Mouse (Mus musculus) midbrain, embryonic 10.5 days (tissue): ENCODE measurements at regions not wholly inside any gene's neighbourhood (a gene's known extent, or its start where the extent isn't known, plus 50 kb on each side); places are given as distances from the start of the nearest gene placed in this dataset. TPM values are rescaled to one million over a fixed set of nuclear protein-coding genes. Genes with fewer than 3 reads are reported as not detected.

Experiments used
- DNase-seq: peaks from one replicate; pipeline ENCODE4 v3.0.0-alpha.2; 2017; ENCODE audit warnings: low spot score
- H3K27ac ChIP-seq: fragments of 300-500 bp; sonication (generic); replicated peaks from 2 replicates; pipeline ENCODE4 v1.5.1; 2016; ENCODE audit warnings: mild to moderate bottlenecking
- H3K27me3 ChIP-seq: fragments of 300-500 bp; sonication (generic); 2 replicates; pipeline ENCODE4 v1.6.1; 2016; ENCODE audit warnings: low read depth, mild to moderate bottlenecking; ENCODE audit not compliant: poor library complexity, severe bottlenecking
- H3K36me3 ChIP-seq: fragments of 300-500 bp; sonication (generic); 2 replicates; pipeline ENCODE4 v1.6.1; 2016; ENCODE audit warnings: mild to moderate bottlenecking, moderate library complexity
- H3K4me1 ChIP-seq: fragments of 300-500 bp; sonication (generic); 2 replicates; pipeline ENCODE4 v1.6.1; 2016
- H3K4me3 ChIP-seq: fragments of 300-500 bp; sonication (generic); 2 replicates; pipeline ENCODE4 v1.5.1; 2016; ENCODE audit warnings: mild to moderate bottlenecking, moderate library complexity
- H3K9me3 ChIP-seq: fragments of 300-500 bp; sonication (generic); replicated peaks from 2 replicates; pipeline ENCODE4 v1.6.1; 2016; ENCODE audit warnings: mild to moderate bottlenecking
- WGBS: fragments of 180-500 bp; shearing (Covaris S2); methylation state at CpG from one replicate; pipeline ENCODE4 v1.1.7; 2016; 5-methylcytosine and 5-hydroxymethylcytosine counted together
- microRNA-seq: library from miRNA; unstranded; fragments of <30 nt; microRNA quantifications from one replicate; pipeline ENCODE4, GENCODE M21; 2017

GRCm38 (mm10) chr12:37050596-37050995 lies 57.7 kb upstream of the Meox2 start:
- DNase-seq = no peak
- WGBS = 82% methylated on average over 1 of the region's 1 CpGs
- H3K4me1 ChIP-seq = no peaks in the 10 kb centered on the region
- no peaks in the 10 kb centered on the region for H3K27me3 ChIP-seq
- H3K9me3 ChIP-seq = no peaks in the 10 kb centered on the region
- H3K36me3 ChIP-seq = no peaks in the 10 kb centered on the region
- H3K27ac ChIP-seq = no peak overlapping the region
- no peak overlapping the region for H3K4me3 ChIP-seq

DNA sequence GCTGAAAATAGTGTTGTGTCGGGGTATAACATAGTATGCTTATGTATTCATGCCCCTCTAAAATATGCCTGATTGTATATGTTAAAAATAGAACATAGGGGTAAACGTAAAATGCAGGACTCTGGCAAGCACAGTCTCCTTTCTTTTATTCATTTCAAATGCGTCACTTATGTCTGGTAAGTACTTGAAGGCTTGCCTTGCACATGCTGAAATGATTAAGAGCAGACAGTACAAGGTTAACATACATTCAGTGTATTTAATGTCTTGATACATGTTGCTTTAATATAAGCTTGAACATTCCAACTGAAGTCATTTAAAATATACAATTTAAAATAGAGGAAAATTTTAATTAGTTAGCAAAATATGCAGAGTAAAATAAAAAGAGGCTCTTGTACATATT lies 50.9 kb upstream of the Meox2 start:
- H3K4me1 ChIP-seq = no peaks in the 10 kb centered on the region; the same call in 1 of the 2 replicates
- no peak overlapping the region for H3K4me3 ChIP-seq
- DNase-seq = no peak
- no peaks in the 10 kb centered on the region for H3K27me3 ChIP-seq
- no peak overlapping the region for H3K27ac ChIP-seq
- no peaks in the 10 kb centered on the region for H3K9me3 ChIP-seq
- no peaks in the 10 kb centered on the region for H3K36me3 ChIP-seq
- 87% methylated on average over 3 of the region's 3 CpGs for WGBS

Small RNA genes in the stretch of these regions (microRNA-seq; reads per million reads assigned to microRNA genes)
- gene Gm44326 (not detected), gene Mir5099 (384 reads per million, percentile 67 among the genes with 10 or more reads in this experiment)
